Mouse (Mus musculus) stomach, embryonic 16.5 days (tissue): ENCODE results near the gene Hist1h1d. TPM values are rescaled to one million over a fixed set of nuclear protein-coding genes. Genes with fewer than 3 reads are reported as not detected.
A peak's percentile ranks its signal among the peaks of the same experiment; 100 is the strongest.

Experiments used
- ATAC-seq: fragments of 200-750 bp; cut with Nextera tagmentation; 2 replicates; pipeline ENCODE4 v1.8.0; 2017; ENCODE audit warnings: moderate number of reproducible peaks, moderate TSS enrichment; ENCODE audit not compliant: insufficient read depth, low FRiP score
- H3K27ac ChIP-seq: fragments of 300-500 bp; sonication (generic); 2 replicates; pipeline ENCODE4 v1.5.1; 2014; ENCODE audit warnings: low read length
- H3K27me3 ChIP-seq: fragments of 300-500 bp; sonication (generic); 2 replicates; pipeline ENCODE4 v1.6.1; 2014; ENCODE audit warnings: low read length, control low read depth, mixed read lengths; ENCODE audit not compliant: control insufficient read depth, insufficient read depth
- H3K36me3 ChIP-seq: fragments of 300-500 bp; sonication (generic); 2 replicates; pipeline ENCODE4 v1.6.1; 2014; ENCODE audit warnings: low read length; ENCODE audit not compliant: control insufficient read depth, insufficient read depth
- H3K4me1 ChIP-seq: fragments of 300-500 bp; sonication (generic); 2 replicates; pipeline ENCODE4 v1.6.1; 2014; ENCODE audit warnings: low read length, control low read depth, mixed read lengths; ENCODE audit not compliant: control insufficient read depth, insufficient read depth
- H3K4me2 ChIP-seq: fragments of 300-500 bp; sonication (generic); 2 replicates; pipeline ENCODE4 v1.6.1; 2014; ENCODE audit warnings: low read depth, low read length, mixed read lengths
- H3K4me3 ChIP-seq: fragments of 300-500 bp; sonication (generic); replicated peaks from 2 replicates; pipeline ENCODE4 v1.5.1; 2014; ENCODE audit warnings: mild to moderate bottlenecking, low read length
- H3K9ac ChIP-seq: fragments of 300-500 bp; sonication (generic); 2 replicates; pipeline ENCODE4 v1.6.1; 2014; ENCODE audit warnings: low read length
- H3K9me3 ChIP-seq: fragments of 300-500 bp; sonication (generic); replicated peaks from 2 replicates; pipeline ENCODE4 v1.6.1; 2016; ENCODE audit warnings: low read length, control low read depth; ENCODE audit not compliant: control insufficient read depth
- WGBS: fragments of 180-500 bp; shearing (Covaris S2); extraction: QIAGEN DNeasy Blood & Tissue Kit; methylation state at CpG from one replicate; pipeline ENCODE4 v1.1.7; 2014; 5-methylcytosine and 5-hydroxymethylcytosine counted together
- polyA plus RNA-seq: library from polyadenylated mRNA; unstranded; fragments of >200 nt; fragmentation: Nextera tagmentation; extraction: Ambion mirVana; gene quantifications from 2 replicates; pipeline ENCODE4 v1.2.1, GENCODE M21; 2015

Hist1h1d gene
- 0.67 and 0.93 TPM in 2 replicates for polyA plus RNA-seq

DNA sequence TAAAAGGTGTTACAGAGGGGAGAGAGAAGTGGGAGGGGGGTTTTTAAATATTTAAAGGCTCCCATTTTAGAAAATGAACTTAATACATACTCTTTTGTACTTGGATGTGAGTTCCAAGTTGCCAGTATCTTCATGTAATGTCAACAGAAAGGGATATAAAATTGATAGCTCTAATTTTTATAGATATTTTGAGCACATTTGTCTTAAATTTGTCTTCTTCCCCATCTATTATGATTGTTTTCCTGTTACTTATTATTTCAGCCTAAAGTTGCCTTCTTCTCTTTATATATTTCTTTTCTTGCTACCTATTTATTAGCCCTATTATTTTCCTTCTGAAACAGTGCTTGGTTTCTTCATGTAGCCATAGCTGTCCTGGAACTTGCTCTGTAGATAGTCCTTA, at the start of gene Hist1h1d:
TSS of gene Hist1h1d (plus strand) at position 301 of the 400 bp plus-strand sequence.
- Histone ChIP-seq H3K9ac (peak within 1 kb of the TSS; percentile 48), H3K36me3 (no peaks in the 10 kb centered on the region), H3K4me2 (peak within 1 kb of the TSS; percentile 50), H3K27ac (peak within 1 kb of the TSS; percentile 98), H3K9me3 (no peaks in the 10 kb centered on the region), H3K4me1 (peaks cover 4% of the 10 kb centered on the region; the same call in 1 of the 2 replicates), H3K27me3 (no peaks in the 10 kb centered on the region), H3K4me3 (0 out of 2 replicates have a peak within 1 kb of the TSS, but pooled peaks have one; percentile 3)
- no peak for ATAC-seq

DNA sequence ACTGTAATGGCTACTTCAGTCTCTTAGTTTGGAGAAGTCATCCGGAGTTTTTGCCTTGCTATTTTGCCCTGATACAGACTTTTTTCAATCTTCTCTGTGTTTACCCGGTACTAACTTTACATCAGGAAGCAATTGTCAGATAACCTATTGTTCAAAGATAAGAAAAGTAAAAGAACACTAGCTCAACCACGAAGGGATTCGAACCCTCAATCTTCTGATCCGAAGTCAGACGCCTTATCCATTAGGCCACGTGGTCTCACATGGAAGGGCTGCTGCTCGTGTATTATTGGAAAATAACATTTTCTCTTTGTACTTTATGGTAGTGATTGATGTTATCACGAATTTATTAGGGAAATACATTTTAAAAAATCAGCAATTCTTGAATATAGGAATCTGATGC, 49.3 kb upstream of the Hist1h1d start:
- no peak overlapping the region for H3K4me3 ChIP-seq
- no peaks in the 10 kb centered on the region for H3K9me3 ChIP-seq
- no peak overlapping the region for H3K9ac ChIP-seq
- 5% methylated on average over 9 of the region's 9 CpGs for WGBS
- H3K36me3 ChIP-seq: no peaks in the 10 kb centered on the region
- no peak for ATAC-seq
- no peaks in the 10 kb centered on the region for H3K27me3 ChIP-seq
- no peak overlapping the region for H3K27ac ChIP-seq
- H3K4me2 ChIP-seq: peak overlapping the region; percentile 16; the same call in 1 of the 2 replicates
- H3K4me1 ChIP-seq: no peaks in the 10 kb centered on the region; the same call in 1 of the 2 replicates

DNA sequence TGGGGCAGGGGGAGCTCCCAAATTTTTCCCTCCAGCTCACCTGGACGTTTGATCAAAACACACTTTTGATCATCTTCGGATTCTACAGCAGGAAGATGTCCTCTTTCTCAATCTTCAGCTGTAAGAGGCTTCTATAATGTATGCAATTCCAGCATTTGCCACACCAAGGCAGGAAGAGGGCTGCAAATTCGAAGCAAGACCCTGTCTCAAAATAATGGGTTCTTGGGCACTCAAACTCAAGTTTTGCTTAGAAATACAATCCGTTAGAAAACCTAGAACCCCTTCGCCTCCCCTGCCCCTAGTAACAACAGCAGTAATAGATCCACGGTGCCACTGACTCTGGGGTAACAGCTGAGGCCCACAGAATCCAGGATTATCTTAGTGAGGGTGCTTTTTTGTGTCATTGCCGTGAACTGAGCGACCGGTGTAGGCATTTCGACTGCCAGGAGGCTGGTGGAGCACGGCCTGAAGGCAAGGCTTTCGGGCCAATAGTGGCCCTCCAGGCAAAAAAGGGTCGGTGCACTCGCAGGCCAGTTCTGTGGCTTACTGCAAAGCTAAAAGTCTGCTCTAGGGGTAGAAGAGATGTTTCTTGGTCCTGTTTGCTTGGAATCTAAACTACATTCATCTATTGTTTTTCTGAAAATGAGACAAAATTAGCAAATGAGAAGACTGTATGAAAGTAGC, 47.3 kb upstream of the Hist1h1d start:
- Histone ChIP-seq H3K4me1 (no peaks in the 10 kb centered on the region), H3K27me3 (no peaks in the 10 kb centered on the region), H3K9ac (peak overlapping the region; percentile 53), H3K27ac (no peak overlapping the region), H3K4me3 (peak overlapping the region; percentile 26), H3K9me3 (no peaks in the 10 kb centered on the region), H3K36me3 (no peaks in the 10 kb centered on the region), H3K4me2 (peak overlapping the region; percentile 49)
- ATAC-seq: no peak
- WGBS: 21% methylated on average over 14 of the region's 14 CpGs

DNA sequence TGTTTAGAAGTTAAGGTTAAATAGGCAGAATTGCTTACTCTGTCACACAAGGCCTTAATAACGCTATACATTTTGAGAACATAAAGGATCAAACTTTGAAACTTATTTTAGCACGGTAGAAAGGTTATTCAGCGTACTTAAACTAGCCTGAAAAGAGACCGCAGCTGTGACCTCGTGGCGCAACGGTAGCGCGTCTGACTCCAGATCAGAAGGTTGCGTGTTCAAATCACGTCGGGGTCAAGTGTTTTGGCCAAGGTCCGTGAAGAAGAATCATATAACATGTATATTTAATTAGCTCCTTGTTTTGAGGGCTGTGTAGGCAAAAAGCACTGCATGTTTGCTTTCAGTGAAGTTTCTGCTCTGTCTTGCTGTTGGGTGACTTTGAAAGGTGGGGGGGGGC, 46.7 kb upstream of the Hist1h1d start:
- H3K9me3 ChIP-seq: no peaks in the 10 kb centered on the region
- ATAC-seq: peak; percentile 17; the same call in 1 of the 2 replicates
- H3K4me3 ChIP-seq: peak overlapping the region; percentile 26; the same call in 1 of the 2 replicates
- H3K27ac ChIP-seq: no peak overlapping the region
- WGBS: 15% methylated on average over 13 of the region's 13 CpGs
- no peaks in the 10 kb centered on the region for H3K4me1 ChIP-seq
- H3K27me3 ChIP-seq: no peaks in the 10 kb centered on the region
- no peaks in the 10 kb centered on the region for H3K36me3 ChIP-seq
- peak overlapping the region; percentile 49 for H3K4me2 ChIP-seq
- no peak overlapping the region for H3K9ac ChIP-seq

DNA sequence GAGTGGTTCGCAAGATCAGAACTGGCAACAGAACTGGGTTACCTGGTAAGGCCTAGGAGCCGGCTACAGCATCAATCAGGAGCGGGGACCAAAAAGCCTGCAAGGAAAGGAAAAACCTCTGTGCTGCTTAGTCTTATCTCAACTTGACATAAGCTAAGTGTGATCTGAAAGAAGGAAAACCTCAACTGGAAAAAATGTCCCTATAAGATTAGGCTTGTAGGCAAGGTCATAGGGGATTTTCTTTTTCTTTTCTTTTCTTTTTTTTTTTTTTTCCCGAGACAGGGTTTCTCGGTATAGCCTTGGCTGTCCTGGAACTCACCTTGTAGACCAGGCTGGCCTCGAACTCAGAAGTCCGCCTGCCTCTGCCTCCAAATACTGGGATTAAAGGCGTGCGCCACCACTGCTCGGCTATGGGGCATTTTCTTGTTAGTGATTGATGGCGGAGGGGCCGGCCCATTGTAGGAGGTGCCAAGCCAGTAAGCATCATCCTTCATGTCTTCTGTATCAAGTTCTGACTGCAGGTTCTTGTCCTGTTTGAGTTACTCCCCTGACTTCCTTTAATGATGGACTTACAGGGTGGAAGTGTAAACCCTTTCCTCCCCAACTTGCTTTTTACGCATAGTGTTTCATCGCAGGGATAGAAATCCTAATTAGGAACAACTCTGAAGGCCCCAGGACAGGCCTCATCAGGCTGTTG, 46.1 kb upstream of the Hist1h1d start:
- no peaks in the 10 kb centered on the region for H3K36me3 ChIP-seq
- no peak overlapping the region for H3K4me3 ChIP-seq
- 39% methylated on average over 14 of the region's 14 CpGs for WGBS
- no peaks in the 10 kb centered on the region for H3K9me3 ChIP-seq
- H3K9ac ChIP-seq: no peak overlapping the region
- no peak for ATAC-seq
- H3K4me2 ChIP-seq: peak overlapping the region; percentile 15
- H3K27me3 ChIP-seq: no peaks in the 10 kb centered on the region
- H3K4me1 ChIP-seq: no peaks in the 10 kb centered on the region
- no peak overlapping the region for H3K27ac ChIP-seq

DNA sequence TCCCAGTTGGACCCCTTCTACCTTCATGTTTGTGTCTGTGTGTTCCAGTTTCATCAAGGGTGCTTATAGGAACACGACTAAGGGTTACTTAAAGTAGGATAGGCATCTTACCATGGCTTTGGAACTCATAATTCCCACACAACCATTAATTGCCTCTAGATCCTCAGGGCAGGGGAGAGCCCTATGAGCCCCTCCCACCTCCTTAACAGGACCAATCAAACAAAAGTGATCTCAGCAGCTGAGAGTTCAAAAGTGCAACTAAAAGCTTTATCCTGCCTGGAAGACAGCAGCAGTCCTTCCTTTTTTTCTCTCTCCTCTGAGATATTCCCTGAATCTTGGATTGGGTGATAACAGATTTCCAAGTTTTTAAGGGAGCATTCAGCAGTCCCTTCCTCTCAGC, 42.9 kb upstream of the Hist1h1d start:
- Histone ChIP-seq H3K27me3 (no peaks in the 10 kb centered on the region), H3K4me2 (no peak overlapping the region), H3K27ac (no peak overlapping the region), H3K36me3 (no peaks in the 10 kb centered on the region), H3K4me3 (no peak overlapping the region), H3K9me3 (no peaks in the 10 kb centered on the region), H3K4me1 (no peaks in the 10 kb centered on the region), H3K9ac (no peak overlapping the region)
- WGBS: 40% methylated on average over 1 of the region's 1 CpGs
- ATAC-seq: no peak

DNA sequence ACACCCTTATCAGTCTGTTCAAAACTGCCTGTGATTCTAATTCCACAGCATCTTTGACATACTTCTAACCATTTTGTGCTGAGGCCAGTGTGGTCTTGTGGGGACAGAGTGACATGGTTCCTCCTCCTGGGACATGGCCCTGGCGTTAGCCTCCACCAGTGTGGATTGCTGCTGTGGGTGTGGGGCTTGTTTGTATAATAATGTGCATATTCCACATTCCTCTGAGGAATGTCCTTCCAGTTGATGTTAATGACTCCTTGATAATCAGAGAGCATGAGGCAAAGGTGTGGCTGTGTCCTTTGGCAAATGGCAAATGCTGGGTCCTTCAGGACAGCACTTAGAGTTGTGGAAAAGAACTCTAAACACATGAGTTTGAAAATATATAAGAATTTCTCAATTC, 39.5 kb upstream of the Hist1h1d start:
- WGBS: 82% methylated on average over 1 of the region's 1 CpGs

DNA sequence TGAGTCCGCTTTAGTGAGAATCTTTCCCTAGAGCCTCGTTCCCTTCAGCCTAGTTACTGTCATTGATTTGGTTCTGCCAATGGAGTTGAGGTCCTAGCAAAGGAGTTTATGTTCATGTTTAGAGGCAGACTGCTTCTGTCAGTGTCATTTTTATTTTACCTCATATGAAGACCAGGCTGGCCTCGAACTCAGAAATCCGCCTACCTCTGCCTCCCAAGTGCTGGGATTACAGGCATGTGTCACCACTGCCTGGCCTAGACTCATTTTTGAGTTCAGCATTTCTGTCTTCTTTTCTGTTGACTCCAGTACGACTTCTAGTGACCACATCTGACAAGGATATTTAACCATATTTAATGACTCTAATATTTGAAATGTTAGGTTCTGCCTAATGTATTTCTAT, 37.8 kb upstream of the Hist1h1d start:
- no peak overlapping the region for H3K27ac ChIP-seq
- no peak overlapping the region for H3K4me3 ChIP-seq
- H3K9me3 ChIP-seq: no peaks in the 10 kb centered on the region
- H3K27me3 ChIP-seq: no peaks in the 10 kb centered on the region
- no peak for ATAC-seq
- peaks cover 3% of the 10 kb centered on the region for H3K4me1 ChIP-seq
- H3K9ac ChIP-seq: no peak overlapping the region
- H3K4me2 ChIP-seq: no peak overlapping the region
- no peaks in the 10 kb centered on the region for H3K36me3 ChIP-seq
- 77% methylated on average over 5 of the region's 5 CpGs for WGBS

More for the DNA sequence above, 39.5 kb upstream of the Hist1h1d start:
- H3K4me2 ChIP-seq: no peak overlapping the region
- ATAC-seq: no peak
- no peaks in the 10 kb centered on the region for H3K27me3 ChIP-seq
- no peaks in the 10 kb centered on the region for H3K36me3 ChIP-seq
- H3K4me3 ChIP-seq: no peak overlapping the region
- H3K9me3 ChIP-seq: no peaks in the 10 kb centered on the region
- H3K27ac ChIP-seq: no peak overlapping the region
- H3K9ac ChIP-seq: no peak overlapping the region
- H3K4me1 ChIP-seq: peaks cover 3% of the 10 kb centered on the region

DNA sequence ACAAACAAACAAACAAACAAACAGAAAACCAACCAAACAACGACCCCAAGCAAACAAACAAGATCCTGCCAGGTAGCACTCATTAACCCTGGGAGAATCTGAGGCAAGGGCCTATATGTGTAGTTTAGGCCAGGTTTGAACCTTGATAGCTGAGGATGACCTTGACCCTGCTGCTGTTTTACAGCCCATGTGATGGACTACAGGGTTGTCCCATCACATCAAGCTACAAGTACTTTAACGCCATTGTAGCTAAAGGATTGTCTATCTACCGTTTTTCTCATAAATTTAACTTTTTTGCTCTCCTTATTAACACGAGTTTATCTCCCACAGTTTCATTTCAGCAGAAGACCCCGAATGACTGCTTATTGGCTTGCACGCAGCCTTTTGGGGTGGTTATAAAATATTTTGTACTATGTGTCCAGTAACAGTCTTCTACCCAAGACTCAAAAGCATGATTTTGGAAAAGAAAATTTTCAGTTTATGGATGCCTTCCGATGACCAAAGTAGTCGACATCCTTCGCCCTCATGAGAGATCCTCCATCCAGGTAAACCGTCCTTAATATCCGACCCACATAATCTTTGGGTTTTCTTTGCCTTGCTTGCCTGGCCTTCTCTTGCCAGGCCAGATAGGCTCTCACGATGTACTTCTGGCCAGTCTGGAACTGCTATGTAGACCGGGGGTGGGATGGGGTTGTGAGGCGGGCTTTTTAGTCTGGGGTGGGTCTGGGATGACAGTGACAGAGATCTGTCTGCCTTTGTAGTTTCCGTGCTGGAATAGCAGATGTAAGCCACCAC, 37.0 kb upstream of the Hist1h1d start:
- no peak for ATAC-seq
- 48% methylated on average over 15 of the region's 15 CpGs for WGBS

More for the DNA sequence above, 37.0 kb upstream of the Hist1h1d start:
- H3K4me2 ChIP-seq: peak overlapping the region; percentile 59
- no peaks in the 10 kb centered on the region for H3K36me3 ChIP-seq
- H3K9me3 ChIP-seq: no peaks in the 10 kb centered on the region
- peaks cover 3% of the 10 kb centered on the region for H3K4me1 ChIP-seq
- H3K27me3 ChIP-seq: no peaks in the 10 kb centered on the region
- H3K27ac ChIP-seq: no peak overlapping the region
- H3K4me3 ChIP-seq: peak overlapping the region; percentile 69
- H3K9ac ChIP-seq: peak overlapping the region; percentile 52
